Mouse (Mus musculus) MEL (cell line): ENCODE data around the gene Pear1. TPM values are rescaled to one million over a fixed set of nuclear protein-coding genes. Genes with fewer than 3 reads are reported as not detected.

ENCODE experiments used
- DNase-seq: peaks from one replicate; pipeline ENCODE4 v3.0.0; 2011; ENCODE audit warnings: low read depth, low spot score
- H3K27ac ChIP-seq: 2 replicates; pipeline ENCODE4 v1.5.1; 2012; ENCODE audit warnings: low read depth, mild to moderate bottlenecking, control low read depth, low read length, moderate library complexity; ENCODE audit not compliant: control insufficient read depth
- H3K27me3 ChIP-seq, 2 experiments: fragments of 150-350 bp in 1 of 2; sonication (generic) in 1 of 2; 2 replicates each; pipeline ENCODE4 v1.6.1; 2012; ENCODE audit warnings: low read length in 2 of 2, mild to moderate bottlenecking in 2 of 2, improper control_type of control experiment in 1 of 2, moderate library complexity in 1 of 2; ENCODE audit not compliant: insufficient read depth in 2 of 2, control insufficient read depth in 1 of 2
- H3K36me3 ChIP-seq, 2 experiments: 2 replicates each; pipeline ENCODE4 v1.6.1; 2012 to 2014; ENCODE audit warnings: low read length in 2 of 2, improper control_type of control experiment in 1 of 2, inconsistent platforms in 1 of 2, mild to moderate bottlenecking in 1 of 2; ENCODE audit not compliant: insufficient read depth in 2 of 2, control insufficient read depth in 1 of 2
- H3K4me1 ChIP-seq, 2 experiments: fragments of 150-350 bp in 1 of 2; sonication (generic) in 1 of 2; 2 replicates each; pipeline ENCODE4 v1.6.1; 2012; ENCODE audit warnings: low read length in 2 of 2, improper control_type of control experiment in 1 of 2, mild to moderate bottlenecking in 1 of 2; ENCODE audit not compliant: insufficient read depth in 2 of 2, control insufficient read depth in 1 of 2
- H3K4me3 ChIP-seq, 2 experiments: fragments of 150-350 bp in 1 of 2; sonication (generic) in 1 of 2; 2 replicates each; pipeline ENCODE4 v1.5.1; 2012; ENCODE audit warnings: low read depth in 2 of 2, low read length in 2 of 2, mild to moderate bottlenecking in 2 of 2, moderate library complexity in 2 of 2, control low read depth in 1 of 2, improper control_type of control experiment in 1 of 2; ENCODE audit not compliant: control insufficient read depth in 1 of 2, insufficient read depth in 1 of 2
- H3K79me2 ChIP-seq: 2 replicates; pipeline ENCODE4 v1.6.1; 2012; ENCODE audit warnings: mild to moderate bottlenecking, low read length, moderate library complexity; ENCODE audit not compliant: control insufficient read depth, poor library complexity, insufficient read depth
- H3K9ac ChIP-seq: 2 replicates; pipeline ENCODE4 v1.6.1; 2012; ENCODE audit warnings: low read depth, mild to moderate bottlenecking, control low read depth, low read length, moderate library complexity; ENCODE audit not compliant: control insufficient read depth, poor library complexity, severe bottlenecking
- H3K9me3 ChIP-seq: fragments of 150-350 bp; sonication (generic); replicated peaks from 2 replicates; pipeline ENCODE4 v1.6.1; 2012; ENCODE audit warnings: mild to moderate bottlenecking, low read length, improper control_type of control experiment, moderate library complexity; ENCODE audit not compliant: insufficient read depth
- BHLHE40 ChIP-seq: IDR thresholded peaks from 2 replicates; pipeline ENCODE4 v1.6.1; 2012; ENCODE audit warnings: low read depth, mild to moderate bottlenecking, inconsistent platforms, low read length, improper control_type of control experiment, borderline replicate concordance
- CHD1 ChIP-seq: IDR thresholded peaks from 2 replicates; pipeline ENCODE4 v1.6.1; 2012; ENCODE audit warnings: low read depth, mild to moderate bottlenecking, inconsistent platforms, low read length, improper control_type of control experiment
- CHD2 ChIP-seq: IDR thresholded peaks from 2 replicates; pipeline ENCODE4 v1.6.1; 2011; ENCODE audit warnings: low read length, improper control_type of control experiment
- E2F4 ChIP-seq: IDR thresholded peaks from 2 replicates; pipeline ENCODE4 v1.6.1; 2011; ENCODE audit warnings: low read depth, low read length, improper control_type of control experiment, borderline replicate concordance
- ELF1 ChIP-seq: IDR thresholded peaks from 2 replicates; pipeline ENCODE4 v1.6.1; 2014; ENCODE audit warnings: low read depth, mild to moderate bottlenecking, inconsistent platforms, low read length, improper control_type of control experiment, moderate library complexity
- EP300 ChIP-seq, 2 experiments: IDR thresholded peaks; 2 replicates each; pipeline ENCODE4 v1.6.1; 2011; ENCODE audit warnings: improper control_type of control experiment in 2 of 2, low read length in 2 of 2, low read depth in 1 of 2, mild to moderate bottlenecking in 1 of 2
- ETS1 ChIP-seq: IDR thresholded peaks from 2 replicates; pipeline ENCODE4 v1.6.1; 2012; ENCODE audit warnings: low read depth, mild to moderate bottlenecking, inconsistent platforms, low read length, improper control_type of control experiment, moderate library complexity
- GABPA ChIP-seq: IDR thresholded peaks from 2 replicates; pipeline ENCODE4 v1.6.1; 2012; ENCODE audit warnings: low read depth, mild to moderate bottlenecking, inconsistent platforms, low read length, improper control_type of control experiment, moderate library complexity
- HCFC1 ChIP-seq: IDR thresholded peaks from 2 replicates; pipeline ENCODE4 v1.6.1; 2012; ENCODE audit warnings: low read depth, mild to moderate bottlenecking, inconsistent platforms, low read length, improper control_type of control experiment, moderate library complexity
- JUND ChIP-seq: IDR thresholded peaks from 2 replicates; pipeline ENCODE4 v1.6.1; 2011; ENCODE audit warnings: low read depth, mild to moderate bottlenecking, improper control_type of control experiment, low read length
- MAX ChIP-seq: IDR thresholded peaks from 2 replicates; pipeline ENCODE4 v1.6.1; 2011; ENCODE audit warnings: low read length, improper control_type of control experiment
- MEF2A ChIP-seq: IDR thresholded peaks from 2 replicates; pipeline ENCODE4 v1.6.1; 2014; ENCODE audit warnings: low read depth, mild to moderate bottlenecking, inconsistent platforms, low read length, improper control_type of control experiment; ENCODE audit not compliant: poor library complexity, insufficient replicate concordance, severe bottlenecking; ENCODE audit errors: extremely low read depth
- MXI1 ChIP-seq: IDR thresholded peaks from 2 replicates; pipeline ENCODE4 v1.6.1; 2011; ENCODE audit warnings: mild to moderate bottlenecking, low read depth, low read length, improper control_type of control experiment
- NELFE ChIP-seq: IDR thresholded peaks from 2 replicates; pipeline ENCODE4 v1.6.1; 2011; ENCODE audit warnings: low read depth, low read length, improper control_type of control experiment
- NRF1 ChIP-seq: IDR thresholded peaks from 2 replicates; pipeline ENCODE4 v1.6.1; 2014; ENCODE audit warnings: low read depth, mild to moderate bottlenecking, inconsistent platforms, low read length, improper control_type of control experiment, moderate library complexity; ENCODE audit not compliant: poor library complexity, insufficient read depth, severe bottlenecking
- POLR2A ChIP-seq, 2 experiments: IDR thresholded peaks; 2 replicates each; pipeline ENCODE4 v1.6.1; 2011 to 2012; ENCODE audit warnings: low read length in 2 of 2, mild to moderate bottlenecking in 2 of 2, control low read depth in 1 of 2, improper control_type of control experiment in 1 of 2, low read depth in 1 of 2, moderate library complexity in 1 of 2; ENCODE audit not compliant: control insufficient read depth in 1 of 2, insufficient read depth in 1 of 2, poor library complexity in 1 of 2
- POLR2AphosphoS2 ChIP-seq: IDR thresholded peaks from 2 replicates; pipeline ENCODE4 v1.6.1; 2011; ENCODE audit warnings: low read length, improper control_type of control experiment
- SIN3A ChIP-seq: IDR thresholded peaks from 2 replicates; pipeline ENCODE4 v1.6.1; 2012; ENCODE audit warnings: low read length, improper control_type of control experiment, inconsistent platforms
- TBP ChIP-seq: IDR thresholded peaks from 2 replicates; pipeline ENCODE4 v1.8.0; 2011; ENCODE audit warnings: low read depth, low read length, improper control_type of control experiment
- UBTF ChIP-seq: IDR thresholded peaks from 2 replicates; pipeline ENCODE4 v1.6.1; 2012; ENCODE audit warnings: low read depth, mild to moderate bottlenecking, inconsistent platforms, low read length, improper control_type of control experiment, moderate library complexity, borderline replicate concordance; ENCODE audit not compliant: insufficient read depth
- USF1 ChIP-seq: IDR thresholded peaks from 2 replicates; pipeline ENCODE4 v1.6.1; 2014; ENCODE audit warnings: low read depth, mild to moderate bottlenecking, inconsistent platforms, low read length, improper control_type of control experiment, moderate library complexity
- ZKSCAN1 ChIP-seq: IDR thresholded peaks from 2 replicates; pipeline ENCODE4 v1.6.1; 2012; ENCODE audit warnings: low read depth, mild to moderate bottlenecking, inconsistent platforms, low read length, improper control_type of control experiment, moderate library complexity
- ZMIZ1 ChIP-seq: IDR thresholded peaks from 2 replicates; pipeline ENCODE4 v1.6.1; 2012; ENCODE audit warnings: low read depth, mild to moderate bottlenecking, inconsistent platforms, low read length, improper control_type of control experiment, moderate library complexity
- ZNF384 ChIP-seq: IDR thresholded peaks from 2 replicates; pipeline ENCODE4 v1.6.1; 2012; ENCODE audit warnings: low read depth, mild to moderate bottlenecking, inconsistent platforms, low read length, improper control_type of control experiment
- polyA plus RNA-seq, 2 experiments: library from polyadenylated mRNA; stranded (reverse) in 1 of 2; unstranded in 1 of 2; fragments of >175 nt in 1 of 2; fragments of >200 nt in 1 of 2; gene quantifications; 2 replicates each; pipeline versions ENCODE4 v1.2.1 to v1.2.4; 2012; ENCODE audit warnings: low replicate concordance in 2 of 2, low read depth in 1 of 2; ENCODE audit not compliant: insufficient read length in 2 of 2, insufficient read depth in 1 of 2, missing spikeins in 1 of 2
- total RNA-seq: library from RNA; depleted of rRNA; stranded (reverse); fragments of 300-350 nt; gene quantifications from 2 replicates; pipeline ENCODE4 v1.2.3, GENCODE M21; 2012

Pear1 gene
- total and polyA plus RNA-seq, 3 experiments, result 0.35 to 1.0 TPM; not detected in 1

- TF ChIP-seq JUND, result no peak
Measured at GRCm38 (mm10) chr3:87768844-87769243, 55.3 kb downstream of the Pear1 start (continued).

GRCm38 (mm10) chr3:87768431-87768830 lies 55.7 kb downstream of the Pear1 start:
- Histone ChIP-seq H3K27ac (no peak overlapping the region), H3K4me3 (peak overlapping the region; percentile 33 to 61; a peak in 3 of 4 replicates), H3K27me3 (peaks cover 0 to 5% of the 10 kb centered on the region in 2 experiments; a peak in 2 of 4 replicates)
- DNase-seq, result peak; percentile 12
- TF ChIP-seq JUND, result no peak
- TF ChIP-seq ETS1, result no peak
- no peak for TF ChIP-seq CHD2
- no peak for TF ChIP-seq MAX
- TF ChIP-seq MEF2A, result no peak
- TF ChIP-seq POLR2AphosphoS2, result no peak
- TF ChIP-seq MXI1, result no peak
- TF ChIP-seq USF1, result no peak
- TF ChIP-seq GABPA, result no peak
- no peak for TF ChIP-seq NRF1
- TF ChIP-seq BHLHE40, result no peak
- no peak for TF ChIP-seq ZMIZ1
- TF ChIP-seq ZNF384, result no peak
- TF ChIP-seq, all 39 proteins: peak for 0
- no peaks in the 10 kb centered on the region for H3K9me3 ChIP-seq
- H3K79me2 ChIP-seq, result no peaks in the 10 kb centered on the region
- H3K36me3 ChIP-seq, result no peaks in the 10 kb centered on the region
- peak overlapping the region; percentile 53 for H3K9ac ChIP-seq
- peaks cover 0 to 5% of the 10 kb centered on the region in 2 experiments; a peak in 1 of 4 replicates for H3K4me1 ChIP-seq

GRCm38 (mm10) chr3:87767764-87768163 lies 56.3 kb downstream of the Pear1 start:
- Histone ChIP-seq H3K27me3 (peaks cover 0 to 3% of the 10 kb centered on the region in 2 experiments; a peak in 2 of 4 replicates), H3K9me3 (no peaks in the 10 kb centered on the region), H3K79me2 (no peaks in the 10 kb centered on the region), H3K36me3 (no peaks in the 10 kb centered on the region), H3K4me1 (peaks cover 0 to 5% of the 10 kb centered on the region in 2 experiments; a peak in 1 of 4 replicates), H3K27ac (no peak overlapping the region), H3K9ac (no peak overlapping the region), H3K4me3 (no peak overlapping the region)
- no peak for DNase-seq
- TF ChIP-seq ZKSCAN1, result no peak
- no peak for TF ChIP-seq HCFC1
- no peak for TF ChIP-seq MEF2A
- no peak for TF ChIP-seq ELF1
- no peak for TF ChIP-seq ZNF384
- no peak for TF ChIP-seq NELFE
- TF ChIP-seq POLR2A (IDR thresholded peaks at IDR 0.05; ENCODE audit: control insufficient read depth in 1 of 2, insufficient read depth in 1 of 2, low read depth in 1 of 2, low read length in 2 of 2, poor library complexity in 1 of 2), result no peak
- TF ChIP-seq CHD1, result no peak
- TF ChIP-seq USF1, result no peak
- no peak for TF ChIP-seq TBP
- TF ChIP-seq JUND, result no peak
- TF ChIP-seq EP300 (IDR thresholded peaks at IDR 0.05; ENCODE audit: low read depth in 1 of 2, low read length in 2 of 2), result no peak
- TF ChIP-seq SIN3A, result no peak
- TF ChIP-seq UBTF, result no peak
- no peak for TF ChIP-seq E2F4
